Mouse (Mus musculus) myocyte (in vitro differentiated cells): ENCODE results near the gene Gm2004. TPM values are rescaled to one million over a fixed set of nuclear protein-coding genes. Genes with fewer than 3 reads are reported as not detected.
"Not testable (repeated sequence)": the region's sequence is repeated elsewhere in the genome, so short reads cannot be mapped to it uniquely, and the experiment has no call there.

ENCODE experiments used
- H3K27me3 ChIP-seq: one replicate; pipeline ENCODE4 v1.6.1; 2011; ENCODE audit not compliant: control insufficient read depth, insufficient read depth, insufficient read length
- H3K36me3 ChIP-seq: one replicate; pipeline ENCODE4 v1.6.1; 2011; ENCODE audit not compliant: control insufficient read depth, insufficient read depth
- H3K4me2 ChIP-seq: one replicate; pipeline ENCODE4 v1.6.1; 2011; ENCODE audit warnings: low read depth, control low read depth
- H3K4me3 ChIP-seq: one replicate; pipeline ENCODE4 v1.5.1; 2011; ENCODE audit warnings: mild to moderate bottlenecking, control low read depth, moderate library complexity
- H3K79me2 ChIP-seq: one replicate; pipeline ENCODE4 v1.6.1; 2011; ENCODE audit not compliant: control insufficient read depth, insufficient read depth
- H3ac ChIP-seq: one replicate; pipeline ENCODE4 v1.6.1; 2011; ENCODE audit not compliant: control insufficient read depth, insufficient read length
- polyA plus RNA-seq: library from polyadenylated mRNA; unstranded; fragments of >200 nt; fragmentation: generic; extraction: Trizol; gene quantifications from one replicate; pipeline ENCODE4 v1.2.1, GENCODE M21; 2012; ENCODE audit warnings: missing spikeins

The Gm2004 gene
- polyA plus RNA-seq = 0.77 TPM

- H3K36me3 ChIP-seq, H3K27me3 ChIP-seq, H3K79me2 ChIP-seq, H3K4me3 ChIP-seq, H3ac ChIP-seq, H3K4me2 ChIP-seq: not testable (repeated sequence)
These were observed at the start of gene Gm2004 for GRCm38 (mm10) chr2:176149725-176150124. Gene Gm2004, minus strand, starts transcription at chr2:176149825.

Other genes with a start within 250 kb of the Gm2004 start
- gene Zfp966, start 218.7 kb downstream of the Gm2004 start, polyA plus RNA-seq = 1.4 TPM
- gene Gm2026, start 184.5 kb downstream of the Gm2004 start, polyA plus RNA-seq = 2.2 TPM
- 0.07 TPM for gene 2210418O10Rik, start 76.7 kb upstream of the Gm2004 start, polyA plus RNA-seq
- not detected for gene Gm11009, start 169.7 kb upstream of the Gm2004 start, polyA plus RNA-seq